Mouse (Mus musculus) lung, embryonic 15.5 days (tissue): ENCODE measurements around the gene Syngap1. TPM values are rescaled to one million over a fixed set of nuclear protein-coding genes. Genes with fewer than 3 reads are reported as not detected.
"Not testable (repeated sequence)": the region's sequence is repeated elsewhere in the genome, so short reads cannot be mapped to it uniquely, and the experiment has no call there.

Source experiments
- ATAC-seq: fragments of 200-750 bp; cut with Nextera tagmentation; 2 replicates; pipeline ENCODE4 v1.8.0; 2017; ENCODE audit warnings: moderate number of reproducible peaks, borderline replicate concordance; ENCODE audit not compliant: low FRiP score, low TSS enrichment; ENCODE audit errors: extremely low read depth
- H3K27ac ChIP-seq: fragments of 300-500 bp; sonication (generic); 2 replicates; pipeline ENCODE4 v1.5.1; 2015; ENCODE audit warnings: moderate library complexity, mild to moderate bottlenecking, inconsistent platforms
- H3K27me3 ChIP-seq: fragments of 300-500 bp; sonication (generic); 2 replicates; pipeline ENCODE4 v1.6.1; 2015; ENCODE audit warnings: inconsistent platforms
- H3K36me3 ChIP-seq: fragments of 300-500 bp; sonication (generic); 2 replicates; pipeline ENCODE4 v1.6.1; 2015; ENCODE audit warnings: inconsistent platforms
- H3K4me1 ChIP-seq: fragments of 300-500 bp; sonication (generic); 2 replicates; pipeline ENCODE4 v1.6.1; 2015; ENCODE audit warnings: inconsistent platforms
- H3K4me2 ChIP-seq: fragments of 300-500 bp; sonication (generic); 2 replicates; pipeline ENCODE4 v1.6.1; 2015; ENCODE audit warnings: inconsistent platforms, mild to moderate bottlenecking, moderate library complexity
- H3K4me3 ChIP-seq: fragments of 300-500 bp; sonication (generic); 2 replicates; pipeline ENCODE4 v1.5.1; 2015; ENCODE audit warnings: mild to moderate bottlenecking, inconsistent platforms
- H3K9ac ChIP-seq: fragments of 300-500 bp; sonication (generic); 2 replicates; pipeline ENCODE4 v1.6.1; 2015; ENCODE audit warnings: inconsistent platforms
- H3K9me3 ChIP-seq: fragments of 300-500 bp; sonication (generic); 2 replicates; pipeline ENCODE4 v1.6.1; 2016; ENCODE audit warnings: inconsistent platforms
- WGBS: fragments of 180-500 bp; shearing (Covaris S2); methylation state at CpG from one replicate; pipeline ENCODE4 v1.1.7; 2015; 5-methylcytosine and 5-hydroxymethylcytosine counted together
- polyA plus RNA-seq: library from polyadenylated mRNA; unstranded; fragments of >200 nt; fragmentation: Nextera tagmentation; extraction: Ambion mirVana; gene quantifications from 2 replicates; pipeline ENCODE4 v1.2.1, GENCODE M21; 2015

Gene Syngap1
- polyA plus RNA-seq, 1 experiment from 2014 or later = 1.5 TPM

DNA sequence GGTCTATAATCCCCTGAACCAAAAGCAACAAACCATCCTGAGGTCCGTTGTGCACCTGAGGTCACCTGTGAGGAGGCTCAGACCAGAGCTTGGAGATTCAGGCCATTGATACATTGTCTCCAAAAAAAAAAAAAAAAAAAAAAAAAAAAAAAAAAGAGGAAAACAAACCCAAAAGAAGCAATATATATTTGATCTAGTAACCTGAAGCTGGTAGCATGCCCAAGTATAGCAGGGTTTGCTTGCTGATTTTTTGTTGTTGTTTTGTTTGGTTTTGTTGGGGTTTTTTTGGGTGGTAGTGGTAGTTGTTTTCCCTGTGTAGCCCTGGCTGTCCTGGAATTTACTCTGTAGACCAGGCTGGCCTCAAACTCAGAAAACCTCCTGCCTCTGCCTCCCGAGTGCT lies 22.7 kb upstream of the Syngap1 start:
- Histone ChIP-seq H3K9ac (peak overlapping the region; percentile 38), H3K27me3 (no peaks in the 10 kb centered on the region), H3K27ac (no peak overlapping the region), H3K9me3 (no peaks in the 10 kb centered on the region), H3K4me3 (peak overlapping the region; percentile 81), H3K4me2 (peak overlapping the region; percentile 65), H3K36me3 (peaks cover 9% of the 10 kb centered on the region), H3K4me1 (peaks cover 8% of the 10 kb centered on the region; the same call in 1 of the 2 replicates)
- ATAC-seq = no peak
- 71% methylated on average over 2 of the region's 2 CpGs for WGBS

DNA sequence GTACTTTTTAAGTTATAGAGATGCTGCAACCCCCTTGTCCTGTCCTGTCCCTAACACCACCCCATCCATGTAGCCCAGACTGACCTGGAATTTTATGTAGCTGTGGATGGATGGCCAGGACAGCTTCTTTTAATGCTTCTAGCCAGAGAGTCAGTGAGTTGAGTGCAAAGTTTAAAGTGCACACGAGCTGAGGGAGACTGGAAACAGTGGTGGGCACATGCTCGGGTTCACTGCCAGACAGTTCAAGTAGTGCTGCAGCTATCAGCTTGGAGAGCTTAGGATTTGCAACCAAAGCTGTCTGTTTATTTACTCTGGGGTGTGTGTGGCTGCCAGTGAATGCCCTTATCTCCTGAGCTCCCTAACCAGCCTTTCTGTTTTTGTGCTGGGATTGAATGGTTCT lies 21.5 kb upstream of the Syngap1 start:
- H3K9me3 ChIP-seq, H3K9ac ChIP-seq, H3K27me3 ChIP-seq, H3K4me3 ChIP-seq, H3K4me2 ChIP-seq, H3K36me3 ChIP-seq, H3K4me1 ChIP-seq, H3K27ac ChIP-seq, ATAC-seq: not testable (repeated sequence)
- WGBS = 30% methylated on average over 2 of the region's 2 CpGs

DNA sequence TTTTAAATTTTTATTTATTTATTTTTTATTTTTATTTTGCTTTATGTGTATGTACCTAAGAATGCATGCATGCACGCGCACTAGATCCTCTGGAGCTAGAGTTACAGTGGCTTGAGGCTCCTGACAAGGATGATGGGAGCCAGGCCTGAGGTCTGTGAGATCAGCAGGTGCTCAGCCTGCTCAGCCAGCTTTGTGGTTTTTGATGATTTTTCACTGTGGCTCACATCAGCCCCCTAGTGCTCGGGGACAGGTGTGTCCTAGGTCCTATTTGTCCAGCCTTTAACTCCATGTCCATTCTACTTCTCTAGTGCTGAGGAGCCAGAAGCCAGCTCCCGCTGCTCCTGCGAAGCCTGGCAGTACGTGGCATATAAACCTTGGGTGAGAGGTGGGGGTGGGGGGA lies 18.7 kb upstream of the Syngap1 start:
- not testable (repeated sequence) for H3K27me3 ChIP-seq, ATAC-seq, H3K4me1 ChIP-seq, H3K4me3 ChIP-seq, H3K4me2 ChIP-seq, H3K9me3 ChIP-seq, H3K27ac ChIP-seq, H3K9ac ChIP-seq
- peaks cover 28% of the 10 kb centered on the region for H3K36me3 ChIP-seq
- 80% methylated on average over 5 of the region's 6 CpGs for WGBS

DNA sequence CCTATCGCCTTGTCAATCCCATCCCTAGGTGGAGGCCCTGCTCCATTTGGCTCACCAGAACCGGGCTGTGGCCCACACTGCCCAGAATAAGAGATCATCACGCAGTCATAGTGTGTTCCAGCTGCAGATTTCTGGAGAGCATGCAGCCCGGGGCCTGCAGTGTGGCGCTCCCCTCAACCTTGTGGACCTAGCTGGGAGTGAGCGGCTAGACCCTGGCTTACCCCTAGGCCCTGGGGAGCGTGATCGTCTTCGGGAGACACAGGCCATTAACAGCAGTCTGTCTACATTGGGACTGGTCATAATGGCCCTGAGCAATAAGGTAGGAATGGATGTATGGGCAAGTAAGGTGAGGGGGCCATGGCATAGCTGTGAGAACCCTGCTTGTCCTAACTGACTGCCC lies 15.6 kb upstream of the Syngap1 start:
- not testable (repeated sequence) for H3K9ac ChIP-seq, H3K4me1 ChIP-seq, H3K27ac ChIP-seq, H3K27me3 ChIP-seq, H3K4me3 ChIP-seq, ATAC-seq, H3K4me2 ChIP-seq, H3K9me3 ChIP-seq
- 95% methylated on average over 9 of the region's 9 CpGs for whole genome bisulfite sequencing
- H3K36me3 ChIP-seq = peaks cover 51% of the 10 kb centered on the region

DNA sequence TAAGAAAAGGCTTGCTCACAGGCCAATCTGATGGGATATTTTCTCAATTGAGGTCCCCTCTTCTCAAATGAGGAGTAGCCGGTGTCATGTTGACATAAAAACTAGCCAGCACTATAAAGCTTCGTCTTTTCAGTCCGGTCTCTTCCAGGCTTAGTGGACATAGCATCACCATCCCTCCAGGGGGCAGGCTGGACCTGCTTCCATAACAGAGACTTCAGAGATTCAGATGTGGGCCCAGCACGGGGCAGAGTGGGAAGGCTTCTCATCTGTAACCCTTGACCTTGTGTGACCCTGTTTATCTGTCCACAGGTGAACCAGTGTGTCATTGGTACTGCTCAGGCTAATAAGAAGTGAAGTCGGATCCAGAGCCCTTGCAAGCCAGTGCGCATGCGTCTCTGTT lies 9.3 kb upstream of the Syngap1 start:
- 62% methylated on average over 7 of the region's 7 CpGs for WGBS
- peaks cover 47% of the 10 kb centered on the region for H3K36me3 ChIP-seq
- H3K27me3 ChIP-seq, H3K4me3 ChIP-seq, H3K9me3 ChIP-seq, H3K4me2 ChIP-seq, H3K9ac ChIP-seq, H3K27ac ChIP-seq: not testable (repeated sequence)
- peaks cover 15% of the 10 kb centered on the region for H3K4me1 ChIP-seq
- ATAC-seq = 0 out of 2 replicates have a peak, but pooled peaks have one; percentile 3

DNA sequence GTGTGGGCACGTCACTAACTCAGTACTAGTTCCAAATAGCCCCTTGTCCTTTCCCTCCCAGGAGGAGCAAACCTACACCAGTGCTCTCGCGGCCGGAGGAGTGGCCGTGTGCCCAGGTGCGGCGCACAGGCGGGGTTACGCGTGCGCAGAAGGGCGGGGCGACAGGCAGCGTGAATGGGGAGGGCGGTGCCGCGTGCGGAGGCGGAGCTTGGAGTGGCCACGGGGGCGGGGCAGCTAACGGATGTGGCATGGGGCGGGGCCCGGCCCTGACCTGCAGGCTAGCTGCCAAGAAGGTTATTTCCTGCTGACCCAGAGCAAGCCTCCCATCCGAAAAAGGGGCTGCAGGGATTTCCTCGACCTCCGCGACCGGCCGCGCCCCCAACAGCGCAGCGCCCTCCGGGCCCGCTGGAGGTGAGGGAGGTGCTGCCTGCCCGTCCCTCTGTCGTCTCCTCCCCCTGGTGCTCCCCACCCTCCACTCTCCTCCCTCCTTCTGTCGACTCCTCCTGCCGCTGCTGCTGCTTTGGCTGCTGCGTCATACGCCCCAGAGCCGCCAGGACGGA lies 8.1 kb upstream of the Syngap1 start, which contains the start of gene Phf1:
Phf1 (plus strand) TSS at position 214 of the 560 bp plus-strand sequence.
- Histone ChIP-seq H3K4me3 (peak within 1 kb of the TSS; percentile 57), H3K9me3 (no peaks in the 10 kb centered on the region), H3K27me3 (no peaks in the 10 kb centered on the region), H3K9ac (peak within 1 kb of the TSS; percentile 62), H3K4me2 (peak within 1 kb of the TSS; percentile 86), H3K4me1 (peaks cover 23% of the 10 kb centered on the region), H3K27ac (peak within 1 kb of the TSS; percentile 89), H3K36me3 (peaks cover 41% of the 10 kb centered on the region)
- peak; percentile 91 for ATAC-seq
- under 1% methylated on average over 42 of the region's 43 CpGs for WGBS

DNA sequence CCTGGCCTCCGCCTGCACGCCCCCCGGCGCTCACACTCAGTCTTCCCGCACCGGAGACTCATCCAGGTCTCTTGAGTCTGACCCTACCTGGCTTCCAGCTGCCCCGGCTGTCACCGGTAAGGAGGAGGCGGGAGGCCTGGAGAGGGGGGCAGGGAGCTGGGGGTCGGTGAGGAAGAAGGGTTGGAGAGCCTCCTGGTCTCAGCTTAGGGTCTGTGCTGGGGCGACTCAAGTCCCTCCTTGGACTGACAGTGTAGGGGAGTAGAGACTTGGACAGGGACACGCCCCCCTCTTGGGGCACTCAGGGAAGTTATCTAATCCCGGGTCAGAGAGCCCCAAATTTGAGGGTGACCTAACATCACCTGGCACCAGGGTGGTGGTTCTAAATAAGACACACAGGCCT lies 7.6 kb upstream of the Syngap1 start:
- peak overlapping the region; percentile 89 for H3K27ac ChIP-seq
- whole genome bisulfite sequencing = 4% methylated on average over 13 of the region's 13 CpGs
- peak overlapping the region; percentile 86 for H3K4me2 ChIP-seq
- H3K9me3 ChIP-seq = no peaks in the 10 kb centered on the region
- H3K9ac ChIP-seq = peak overlapping the region; percentile 62
- ATAC-seq = peak; percentile 20; the same call in 1 of the 2 replicates
- peaks cover 40% of the 10 kb centered on the region for H3K36me3 ChIP-seq
- peak overlapping the region; percentile 57 for H3K4me3 ChIP-seq
- H3K27me3 ChIP-seq = no peaks in the 10 kb centered on the region
- peaks cover 28% of the 10 kb centered on the region for H3K4me1 ChIP-seq

DNA sequence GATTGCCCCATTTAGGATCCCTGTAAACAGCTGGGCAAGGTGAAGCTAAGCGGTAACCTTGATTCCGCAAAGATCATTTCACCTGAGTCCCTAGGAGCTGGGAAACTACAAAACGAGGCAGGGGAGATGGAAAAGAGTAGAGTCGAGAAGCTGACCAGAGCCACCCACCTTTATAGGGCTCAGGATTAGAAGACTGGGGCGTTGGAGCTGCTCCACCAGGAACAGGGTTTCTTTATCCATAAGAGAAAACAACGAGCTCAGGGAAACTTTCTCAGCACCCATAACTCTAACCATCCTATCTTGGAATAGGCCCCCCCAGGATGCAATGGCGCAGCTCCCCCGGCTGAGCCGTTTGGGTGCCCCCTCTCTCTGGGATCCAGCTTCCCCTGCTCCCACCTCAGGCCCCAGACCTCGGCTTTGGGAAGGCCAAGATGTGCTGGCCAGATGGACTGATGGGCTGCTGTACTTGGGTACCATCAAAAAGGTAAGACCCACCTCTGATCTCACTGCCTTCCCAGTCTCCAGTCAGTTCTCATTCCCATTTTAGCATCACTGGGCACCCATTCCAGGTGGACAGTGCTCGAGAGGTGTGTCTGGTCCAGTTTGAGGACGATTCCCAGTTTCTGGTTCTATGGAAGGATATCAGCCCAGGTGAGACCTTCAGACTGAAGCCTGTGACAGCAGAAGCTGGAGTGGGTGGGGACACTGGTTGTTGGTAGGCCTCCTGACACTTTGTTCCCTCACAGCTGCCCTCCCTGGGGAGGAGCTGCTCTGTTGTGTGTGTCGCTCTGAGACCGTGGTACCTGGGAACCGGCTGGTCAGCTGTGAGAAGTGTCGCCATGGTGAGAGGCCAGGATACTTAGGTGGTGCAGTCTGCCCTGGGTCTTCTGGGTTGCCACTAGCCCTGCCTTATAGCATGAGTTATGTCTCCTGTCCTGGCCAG lies 6.9 kb upstream of the Syngap1 start:
- Histone ChIP-seq H3K9me3 (no peaks in the 10 kb centered on the region), H3K9ac (peak overlapping the region; percentile 62), H3K4me2 (peak overlapping the region; percentile 86), H3K4me1 (peaks cover 33% of the 10 kb centered on the region), H3K27ac (no peak overlapping the region), H3K27me3 (no peaks in the 10 kb centered on the region), H3K36me3 (peaks cover 36% of the 10 kb centered on the region), H3K4me3 (peak overlapping the region; percentile 57)
- no peak for ATAC-seq
- 75% methylated on average over 16 of the region's 16 CpGs for whole genome bisulfite sequencing

DNA sequence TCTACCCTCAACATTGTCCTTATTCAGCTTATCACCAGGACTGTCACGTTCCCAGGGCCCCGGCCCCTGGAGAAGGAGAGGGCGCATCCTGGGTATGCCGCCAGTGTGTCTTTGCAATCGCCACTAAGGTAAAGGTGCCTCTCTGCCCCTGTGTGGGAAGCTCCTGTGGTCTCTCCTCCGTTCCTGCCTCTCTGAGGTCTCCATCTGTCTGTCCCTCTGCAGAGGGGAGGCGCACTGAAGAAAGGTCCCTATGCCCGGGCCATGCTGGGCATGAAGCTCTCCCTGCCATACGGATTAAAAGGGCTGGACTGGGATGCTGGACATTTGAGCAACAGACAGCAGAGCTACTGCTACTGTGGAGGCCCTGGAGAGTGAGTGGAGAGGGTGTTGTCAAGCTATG lies 6.0 kb upstream of the Syngap1 start:
- Histone ChIP-seq H3K36me3 (peaks cover 28% of the 10 kb centered on the region), H3K4me2 (no peak overlapping the region), H3K27me3 (no peaks in the 10 kb centered on the region), H3K4me3 (no peak overlapping the region), H3K27ac (no peak overlapping the region), H3K9me3 (no peaks in the 10 kb centered on the region), H3K9ac (no peak overlapping the region), H3K4me1 (peaks cover 35% of the 10 kb centered on the region)
- 90% methylated on average over 9 of the region's 9 CpGs for WGBS
- no peak for ATAC-seq

DNA sequence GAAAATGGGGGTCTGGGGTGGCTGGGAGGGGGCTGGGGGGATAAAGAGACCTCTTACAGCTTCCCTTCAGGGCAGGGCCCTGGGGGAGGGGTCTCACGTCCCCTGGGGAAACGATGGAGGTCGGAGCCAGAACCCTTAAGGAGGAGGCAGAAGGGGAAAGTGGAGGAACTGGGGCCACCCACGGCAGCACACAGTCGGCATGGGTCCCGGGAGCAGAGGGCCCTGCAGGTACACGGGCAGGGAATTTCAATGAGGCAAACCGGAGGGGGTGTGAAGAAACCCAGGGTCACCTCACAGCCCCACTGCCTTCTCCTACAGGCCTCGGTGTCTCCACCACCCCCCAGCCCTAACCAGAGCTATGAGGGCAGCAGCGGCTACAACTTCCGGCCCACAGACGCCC lies 4.6 kb upstream of the Syngap1 start:
- H3K27ac ChIP-seq = no peak overlapping the region
- H3K4me2 ChIP-seq = no peak overlapping the region
- ATAC-seq = no peak
- peaks cover 20% of the 10 kb centered on the region for H3K36me3 ChIP-seq
- 78% methylated on average over 12 of the region's 12 CpGs for WGBS
- H3K9ac ChIP-seq = no peak overlapping the region
- no peak overlapping the region for H3K4me3 ChIP-seq
- no peaks in the 10 kb centered on the region for H3K9me3 ChIP-seq
- H3K4me1 ChIP-seq = peaks cover 46% of the 10 kb centered on the region
- H3K27me3 ChIP-seq = no peaks in the 10 kb centered on the region

DNA sequence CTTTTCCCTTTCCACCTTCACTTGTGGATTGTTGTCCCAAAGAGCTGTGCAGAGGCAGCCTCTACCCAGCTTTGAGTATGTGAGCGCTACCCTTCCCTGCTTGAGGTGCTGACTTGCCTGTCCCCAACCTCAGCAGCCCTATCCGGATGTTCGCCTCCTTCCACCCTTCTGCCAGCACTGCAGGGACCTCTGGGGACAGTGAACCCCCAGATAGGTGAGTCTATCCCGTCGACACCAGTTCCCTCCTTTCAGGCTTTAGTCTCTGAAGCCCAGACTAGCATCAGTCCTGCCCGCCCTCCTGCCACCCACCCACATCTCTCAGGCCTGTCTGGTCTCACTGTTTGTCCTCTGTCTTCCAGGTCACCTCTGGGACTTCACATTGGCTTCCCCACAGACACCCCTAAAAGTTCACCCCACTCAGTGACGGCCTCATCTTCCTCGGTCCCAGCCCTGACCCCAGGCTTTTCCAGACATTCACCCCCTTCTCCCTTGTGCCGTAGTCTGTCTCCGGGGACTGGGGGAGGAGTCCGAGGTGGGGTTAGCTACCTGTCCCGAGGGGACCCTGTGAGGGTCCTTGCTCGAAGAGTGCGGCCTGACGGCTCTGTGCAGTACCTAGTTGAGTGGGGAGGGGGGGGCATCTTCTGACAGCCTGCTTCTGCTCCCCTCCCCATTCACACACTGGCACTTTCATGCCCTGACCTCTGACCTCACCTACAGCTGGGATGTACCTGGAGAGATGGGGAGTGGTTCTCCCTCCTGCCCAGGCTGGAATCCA lies 3.9 kb upstream of the Syngap1 start:
- no peak overlapping the region for H3K9ac ChIP-seq
- ATAC-seq = no peak
- 77% methylated on average over 15 of the region's 15 CpGs for WGBS
- peak overlapping the region; percentile 95 for H3K4me2 ChIP-seq
- no peak overlapping the region for H3K27ac ChIP-seq
- H3K27me3 ChIP-seq = no peaks in the 10 kb centered on the region
- peaks cover 46% of the 10 kb centered on the region for H3K4me1 ChIP-seq
- no peaks in the 10 kb centered on the region for H3K9me3 ChIP-seq
- H3K36me3 ChIP-seq = peaks cover 20% of the 10 kb centered on the region
- no peak overlapping the region for H3K4me3 ChIP-seq
